Mouse (Mus musculus) ovary, adult 2 months (tissue): Measurements from ENCODE around the gene Tubgcp3. TPM values are rescaled to one million over a fixed set of nuclear protein-coding genes. Genes with fewer than 3 reads are reported as not detected.

Source experiments
- polyA plus RNA-seq: library from polyadenylated mRNA; depleted of rRNA; stranded (reverse); fragments of >200 nt; gene quantifications from 2 replicates; pipeline ENCODE4 v1.2.3, GENCODE M21; 2012; rRNA removed

Gene Tubgcp3
- polyA plus RNA-seq, result 66.6 and 76.4 TPM in 2 replicates

GRCm38 (mm10) chr8:12672056-12672881, at the start of gene Tubgcp3:
Tubgcp3 (minus strand) TSS chr8:12672248.

GRCm38 (mm10) chr8:12572814-12573534, 99.1 kb downstream of the Tubgcp3 start, which contains the start of gene Spaca7:
Spaca7 (plus strand) TSS chr8:12573029.

Other genes with a start within 250 kb of the Tubgcp3 start
- gene Spaca7, start 99.2 kb downstream of the Tubgcp3 start, polyA plus RNA-seq, result not detected in 2 replicates
- 124 and 125 TPM in 2 replicates for gene Atp11a, start 84.8 kb upstream of the Tubgcp3 start, polyA plus RNA-seq
- 7.7 and 8.7 TPM in 2 replicates for gene Mcf2l, start 201.6 kb upstream of the Tubgcp3 start, polyA plus RNA-seq